Mouse (Mus musculus) heart, embryonic 14.5 days (tissue): ENCODE results near the gene Kcne1l. TPM values are rescaled to one million over a fixed set of nuclear protein-coding genes. Genes with fewer than 3 reads are reported as not detected.

Source experiments
- ATAC-seq: fragments of 200-750 bp; cut with Nextera tagmentation; 2 replicates; pipeline ENCODE4 v1.8.0; 2017; ENCODE audit warnings: low read depth, moderate TSS enrichment; ENCODE audit not compliant: insufficient number of reproducible peaks, insufficient read depth, low FRiP score
- H3K27ac ChIP-seq, 2 experiments: fragments of 200-500 bp in 1 of 2; fragments of 300-500 bp in 1 of 2; sonication (generic) in 1 of 2; replicated peaks in 1 of 2; 2 replicates each; pipeline ENCODE4 v1.5.1; 2012 to 2014; ENCODE audit warnings: low read depth in 2 of 2, low read length in 2 of 2, control low read depth in 1 of 2, mild to moderate bottlenecking in 1 of 2, mixed read lengths in 1 of 2; ENCODE audit not compliant: control insufficient read depth in 1 of 2, insufficient read depth in 1 of 2
- H3K27me3 ChIP-seq: fragments of 300-500 bp; sonication (generic); 2 replicates; pipeline ENCODE4 v1.6.1; 2014; ENCODE audit warnings: mild to moderate bottlenecking, low read length, control low read depth; ENCODE audit not compliant: control insufficient read depth, insufficient read depth
- H3K36me3 ChIP-seq: fragments of 300-500 bp; sonication (generic); 2 replicates; pipeline ENCODE4 v1.6.1; 2014; ENCODE audit warnings: mild to moderate bottlenecking, control low read depth, low read length, mixed read lengths; ENCODE audit not compliant: control insufficient read depth, insufficient read depth
- H3K4me1 ChIP-seq, 2 experiments: fragments of 200-500 bp in 1 of 2; fragments of 300-500 bp in 1 of 2; sonication (generic) in 1 of 2; 2 replicates each; pipeline ENCODE4 v1.6.1; 2012 to 2014; ENCODE audit warnings: low read length in 2 of 2, control low read depth in 1 of 2, mixed read lengths in 1 of 2; ENCODE audit not compliant: control insufficient read depth in 2 of 2, insufficient read depth in 2 of 2
- H3K4me2 ChIP-seq: fragments of 300-500 bp; sonication (generic); 2 replicates; pipeline ENCODE4 v1.6.1; 2014; ENCODE audit warnings: mild to moderate bottlenecking, low read length
- H3K4me3 ChIP-seq, 2 experiments: fragments of 200-500 bp in 1 of 2; fragments of 300-500 bp in 1 of 2; sonication (generic) in 1 of 2; 2 replicates each; pipeline ENCODE4 v1.5.1; 2012 to 2014; ENCODE audit warnings: low read length in 2 of 2, mild to moderate bottlenecking in 2 of 2, control low read depth in 1 of 2, low read depth in 1 of 2, moderate library complexity in 1 of 2; ENCODE audit not compliant: control insufficient read depth in 1 of 2, insufficient read depth in 1 of 2
- H3K9ac ChIP-seq: fragments of 300-500 bp; sonication (generic); 2 replicates; pipeline ENCODE4 v1.6.1; 2014; ENCODE audit warnings: mild to moderate bottlenecking, low read length
- H3K9me3 ChIP-seq: fragments of 300-500 bp; sonication (generic); 2 replicates; pipeline ENCODE4 v1.6.1; 2016; ENCODE audit warnings: low read length, control low read depth; ENCODE audit not compliant: control insufficient read depth
- WGBS: fragments of 180-500 bp; shearing (Covaris S2); extraction: QIAGEN DNeasy Blood & Tissue Kit; methylation state at CpG from one replicate; pipeline ENCODE4 v1.1.7; 2014; 5-methylcytosine and 5-hydroxymethylcytosine counted together
- polyA plus RNA-seq: library from polyadenylated mRNA; unstranded; fragments of >200 nt; fragmentation: Nextera tagmentation; extraction: Ambion mirVana; gene quantifications from 2 replicates; pipeline ENCODE4 v1.2.1, GENCODE M21; 2014

The Kcne1l gene
- polyA plus RNA-seq, 1 experiment from 2014 or later, result 17.8 TPM

DNA sequence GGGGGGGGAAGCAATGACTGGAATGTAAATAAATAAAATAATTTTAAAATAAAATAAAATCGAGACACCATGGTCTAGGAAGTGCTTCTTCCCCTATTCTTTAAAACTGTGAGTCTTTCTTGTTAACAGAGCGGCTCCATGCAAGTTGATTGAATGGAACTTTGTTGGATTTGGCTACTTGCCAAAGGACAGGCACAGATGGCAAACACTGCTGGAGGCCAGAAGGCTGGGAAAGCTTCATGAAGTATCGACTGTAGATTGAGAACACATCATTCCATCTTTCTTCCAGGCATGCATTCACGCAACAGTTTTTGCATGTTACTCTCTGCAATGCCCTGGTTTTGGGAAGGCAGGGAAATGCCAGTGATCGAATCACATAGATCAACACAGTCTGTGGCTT is 4.3 kb upstream of the Kcne1l start:
- Histone ChIP-seq H3K4me1 (peaks cover 4 to 5% of the 10 kb centered on the region in 2 experiments; a peak in 2 of 4 replicates), H3K4me3 (no peak overlapping the region), H3K9me3 (no peaks in the 10 kb centered on the region), H3K4me2 (no peak overlapping the region), H3K27me3 (peaks cover 9% of the 10 kb centered on the region; the same call in 1 of the 2 replicates), H3K27ac (no peak overlapping the region), H3K36me3 (no peaks in the 10 kb centered on the region), H3K9ac (no peak overlapping the region)
- ATAC-seq, result no peak
- WGBS, result 56% methylated on average over 5 of the region's 5 CpGs

DNA sequence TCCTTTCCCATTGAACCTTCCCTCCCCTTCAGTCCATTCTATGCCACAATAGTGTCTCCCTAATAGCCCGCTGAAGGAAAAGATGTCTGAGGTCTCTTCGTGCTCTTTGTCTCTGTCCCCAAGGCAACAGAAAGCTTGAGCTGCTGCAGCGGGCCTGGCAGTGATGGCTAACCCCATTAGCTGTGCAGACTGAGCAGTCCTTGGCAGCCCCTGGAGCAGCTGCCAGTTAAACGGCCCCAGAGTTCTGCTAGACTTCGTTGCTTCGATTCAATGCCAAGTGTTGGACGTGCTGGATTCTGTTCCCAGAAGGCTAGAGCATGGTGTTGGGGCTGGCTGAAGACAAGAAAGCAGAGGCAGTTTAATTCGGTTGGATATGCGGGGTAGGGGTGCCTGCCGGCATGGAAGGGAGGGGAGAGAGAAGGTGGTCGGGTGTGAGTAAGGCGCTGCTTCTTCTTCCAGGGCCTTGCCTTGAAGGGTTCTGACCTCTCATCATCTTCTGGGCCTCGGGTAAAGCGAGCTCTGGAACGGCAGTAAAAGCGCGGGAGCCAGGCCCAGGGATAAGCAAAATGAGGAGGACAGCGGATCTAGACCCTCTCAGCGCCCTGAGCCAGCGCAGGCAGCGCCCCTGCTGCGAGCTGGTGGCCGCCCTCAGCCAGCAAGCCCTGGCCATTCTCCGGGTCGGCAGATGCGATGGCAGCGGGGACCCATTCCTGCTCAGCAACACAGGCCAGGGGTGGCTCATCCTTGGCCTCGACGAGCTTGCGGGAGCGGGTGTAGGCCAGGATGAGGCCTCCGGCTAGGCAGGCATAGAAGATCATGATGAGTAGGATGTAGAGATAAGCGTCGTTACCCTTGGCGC is 855 bp downstream of the Kcne1l start:
- H3K9me3 ChIP-seq, result no peaks in the 10 kb centered on the region
- peak overlapping the region; percentile 48; the same call in 1 of the 2 replicates for H3K9ac ChIP-seq
- peaks cover 4 to 5% of the 10 kb centered on the region in 2 experiments; a peak in 2 of 4 replicates for H3K4me1 ChIP-seq
- peak overlapping the region; percentile 66 for H3K4me2 ChIP-seq
- no peak for ATAC-seq
- peaks cover 14% of the 10 kb centered on the region; the same call in 1 of the 2 replicates for H3K27me3 ChIP-seq
- H3K27ac ChIP-seq, result no peak overlapping the region
- H3K36me3 ChIP-seq, result no peaks in the 10 kb centered on the region
- WGBS, result 35% methylated on average over 35 of the region's 35 CpGs
- peak overlapping the region; percentile 32 to 41 for H3K4me3 ChIP-seq

DNA sequence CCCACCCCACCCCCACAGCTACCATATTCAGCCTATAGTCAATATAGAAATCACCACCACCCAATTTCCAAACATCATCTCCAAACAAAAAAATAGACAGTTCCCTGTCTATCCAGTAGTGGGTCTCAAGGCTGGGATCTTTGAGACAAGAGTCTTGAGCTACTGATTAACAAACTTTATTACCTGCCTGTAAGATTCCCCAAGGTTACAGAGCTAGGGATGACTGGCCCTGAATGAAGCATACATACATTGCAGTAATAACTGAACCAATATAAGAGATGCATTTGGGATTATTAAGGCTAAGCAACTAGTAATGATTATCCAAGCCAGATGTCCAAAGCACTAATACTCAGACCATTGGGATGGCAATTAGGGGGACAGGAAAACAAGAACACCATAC is 1.5 kb downstream of the Kcne1l start:
- no peak overlapping the region for H3K9ac ChIP-seq
- H3K4me2 ChIP-seq, result no peak overlapping the region
- H3K27ac ChIP-seq, result no peak overlapping the region
- H3K4me1 ChIP-seq, result peaks cover 4 to 5% of the 10 kb centered on the region in 2 experiments; a peak in 2 of 4 replicates
- ATAC-seq, result no peak
- no peaks in the 10 kb centered on the region for H3K36me3 ChIP-seq
- no peaks in the 10 kb centered on the region for H3K9me3 ChIP-seq
- H3K4me3 ChIP-seq, result no peak overlapping the region
- H3K27me3 ChIP-seq, result peaks cover 14% of the 10 kb centered on the region; the same call in 1 of the 2 replicates

DNA sequence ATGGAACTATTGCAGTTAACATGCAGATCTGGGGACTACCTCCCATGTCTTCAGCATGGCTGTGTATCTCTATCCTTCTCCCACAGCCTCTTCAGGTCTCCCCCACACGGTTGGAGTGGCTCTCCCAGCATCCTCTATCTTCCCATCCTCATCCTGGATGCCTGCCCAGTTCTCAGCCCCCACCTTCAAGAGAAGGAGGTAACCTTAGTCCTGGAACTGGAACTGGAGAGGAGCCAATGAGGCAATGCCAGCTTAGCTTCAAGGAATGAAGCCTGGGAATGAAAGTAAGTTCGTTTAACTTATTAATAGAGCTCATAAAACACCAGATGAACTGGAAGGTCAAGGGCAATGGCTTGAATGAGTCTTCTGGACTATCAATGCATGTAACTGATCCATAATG is 2.6 kb downstream of the Kcne1l start:
- 0 out of 2 replicates have a peak, but pooled peaks cover 8% of the 10 kb centered on the region for H3K27me3 ChIP-seq
- no peak overlapping the region for H3K4me2 ChIP-seq
- no peak overlapping the region for H3K4me3 ChIP-seq
- 38% methylated on average over 2 of the region's 2 CpGs for WGBS
- no peak overlapping the region for H3K27ac ChIP-seq
- no peak for ATAC-seq
- H3K36me3 ChIP-seq, result no peaks in the 10 kb centered on the region
- peaks cover 4 to 5% of the 10 kb centered on the region in 2 experiments; a peak in 2 of 4 replicates for H3K4me1 ChIP-seq
- H3K9ac ChIP-seq, result no peak overlapping the region
- no peaks in the 10 kb centered on the region for H3K9me3 ChIP-seq

DNA sequence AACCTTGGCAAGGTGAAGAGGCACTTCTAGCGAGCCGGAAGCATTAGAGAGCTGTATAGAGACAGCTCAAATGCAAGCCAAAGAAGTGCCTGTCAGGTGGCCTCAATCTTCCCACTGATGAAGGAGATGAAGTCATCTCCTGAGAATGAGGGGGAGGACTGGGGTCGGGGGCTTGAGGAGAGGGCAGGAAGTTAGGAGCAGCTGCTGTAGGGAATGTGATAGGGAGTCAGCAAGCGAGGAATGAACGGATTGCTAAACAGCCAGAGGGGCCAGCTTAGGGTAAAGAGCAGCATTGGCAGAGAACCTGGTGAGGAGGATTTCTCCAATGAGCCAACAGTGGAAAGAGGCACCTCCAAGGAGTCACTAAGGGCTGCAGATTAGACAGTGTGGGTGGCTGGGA is 20.2 kb downstream of the Kcne1l start:
- no peak for ATAC-seq
- no peaks in the 10 kb centered on the region for H3K36me3 ChIP-seq
- no peak overlapping the region for H3K27ac ChIP-seq
- no peak overlapping the region for H3K9ac ChIP-seq
- no peaks in the 10 kb centered on the region for H3K9me3 ChIP-seq
- no peak overlapping the region for H3K4me3 ChIP-seq
- WGBS, result 22% methylated on average over 5 of the region's 5 CpGs
- no peaks in the 10 kb centered on the region; a peak in 1 of 4 replicates for H3K4me1 ChIP-seq
- H3K4me2 ChIP-seq, result 0 out of 2 replicates have a peak overlapping the region, but pooled peaks have one; percentile 21
- H3K27me3 ChIP-seq, result no peaks in the 10 kb centered on the region

DNA sequence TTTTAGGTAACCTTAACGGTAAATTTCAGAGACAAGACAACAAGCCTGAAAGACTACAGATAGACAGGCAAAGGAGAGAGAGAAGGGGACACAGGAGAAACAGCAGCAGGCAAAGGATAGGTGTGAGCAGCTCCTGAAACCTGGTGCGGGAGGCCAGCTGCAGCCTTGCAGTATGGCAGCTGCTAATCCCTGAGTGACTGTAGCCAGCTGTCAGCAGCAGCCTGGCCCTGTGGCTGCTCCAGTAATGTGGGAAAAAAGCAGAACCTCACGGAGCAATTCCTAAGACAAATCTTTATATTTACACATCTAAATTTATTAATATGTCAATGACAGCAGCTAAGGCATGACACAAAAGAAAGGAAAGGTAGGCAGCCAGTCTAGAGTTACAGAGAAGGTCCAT is 29.5 kb downstream of the Kcne1l start:
- Histone ChIP-seq H3K36me3 (no peaks in the 10 kb centered on the region), H3K9ac (no peak overlapping the region), H3K27me3 (no peaks in the 10 kb centered on the region), H3K4me2 (no peak overlapping the region), H3K4me3 (no peak overlapping the region), H3K9me3 (no peaks in the 10 kb centered on the region), H3K27ac (no peak overlapping the region), H3K4me1 (no peaks in the 10 kb centered on the region)
- ATAC-seq, result no peak
- WGBS, result 34% methylated on average over 3 of the region's 3 CpGs

DNA sequence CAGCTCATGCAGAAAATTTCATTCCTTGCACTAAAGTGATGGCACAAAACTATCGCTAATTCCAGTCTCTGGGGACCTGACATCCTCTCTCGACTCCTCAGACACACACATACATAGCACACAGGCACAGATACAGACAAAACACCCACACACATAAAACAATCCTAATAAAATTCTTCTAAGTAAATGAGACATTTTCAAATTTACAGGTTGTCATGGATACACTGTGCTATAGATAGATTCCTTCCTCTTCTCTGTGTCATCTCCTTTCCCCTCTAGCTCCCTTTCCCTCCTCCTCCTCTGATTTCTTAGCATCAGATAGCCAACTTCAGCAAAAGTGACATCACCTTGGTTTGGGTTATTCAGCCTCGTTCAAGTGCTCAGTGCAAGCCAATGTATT is 30.1 kb downstream of the Kcne1l start:
- Histone ChIP-seq H3K27ac (no peak overlapping the region), H3K27me3 (no peaks in the 10 kb centered on the region), H3K4me1 (no peaks in the 10 kb centered on the region), H3K4me2 (no peak overlapping the region), H3K9me3 (no peaks in the 10 kb centered on the region), H3K36me3 (no peaks in the 10 kb centered on the region), H3K9ac (no peak overlapping the region), H3K4me3 (no peak overlapping the region)
- WGBS, result 60% methylated on average over 3 of the region's 3 CpGs
- ATAC-seq, result no peak
